Mouse (Mus musculus) E14TG2a.4 (cell line): ENCODE measurements around the gene Bola1.

Source experiments
- H3K27me3 ChIP-seq: 2 replicates; pipeline ENCODE4 v1.6.1; 2014; ENCODE audit warnings: low read length, control low read depth; ENCODE audit not compliant: insufficient read depth
- H3K36me3 ChIP-seq: 2 replicates; pipeline ENCODE4 v1.6.1; 2014; ENCODE audit warnings: low read length, control low read depth; ENCODE audit not compliant: insufficient read depth
- H3K4me1 ChIP-seq: replicated peaks from 2 replicates; pipeline ENCODE4 v1.6.1; 2014; ENCODE audit warnings: low read depth, low read length, control low read depth
- H3K4me3 ChIP-seq: replicated peaks from 2 replicates; pipeline ENCODE4 v1.5.1; 2014; ENCODE audit warnings: mild to moderate bottlenecking, low read length
- H3K9me3 ChIP-seq: 2 replicates; pipeline ENCODE4 v1.6.1; 2014; ENCODE audit warnings: low read length, control low read depth
- CTCF ChIP-seq: conservative IDR thresholded peaks from 2 replicates; pipeline ENCODE4 v1.5.1; 2014; ENCODE audit warnings: low read length
- NANOG ChIP-seq: IDR thresholded peaks from 2 replicates; pipeline ENCODE4 v1.6.1; 2014; ENCODE audit warnings: borderline replicate concordance, low read length, mixed read lengths
- POU5F1 ChIP-seq: IDR thresholded peaks from 2 replicates; pipeline ENCODE4 v1.6.1; 2014; ENCODE audit warnings: low read length, borderline replicate concordance

The Bola1 gene

DNA sequence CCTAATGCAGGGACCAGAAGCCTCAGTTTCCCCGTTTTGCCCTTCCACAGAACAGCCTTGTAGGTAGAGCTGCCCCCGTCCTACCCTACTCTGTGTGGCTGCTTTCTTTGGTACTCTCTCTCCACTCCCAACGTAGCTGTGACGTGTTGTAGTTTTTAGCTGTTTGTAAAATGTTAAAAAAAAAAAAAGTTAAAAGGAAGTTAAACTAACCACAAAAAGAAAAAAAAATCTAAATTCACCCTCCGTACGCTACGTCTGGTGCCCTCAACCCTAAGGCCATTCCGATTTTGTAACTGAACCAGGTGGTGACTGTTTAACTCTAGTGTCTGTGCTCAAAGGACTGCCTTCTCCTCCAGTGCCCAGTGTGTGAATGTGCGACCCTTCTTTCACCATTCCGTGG lies 24.5 kb downstream of the Bola1 start:
- Histone ChIP-seq H3K9me3 (no peaks in the 10 kb centered on the region), H3K27me3 (peaks cover 24% of the 10 kb centered on the region), H3K4me1 (peaks cover 47% of the 10 kb centered on the region), H3K36me3 (no peaks in the 10 kb centered on the region), H3K4me3 (no peak overlapping the region)
- no peak for TF ChIP-seq POU5F1
- TF ChIP-seq NANOG, result no peak
- no peak for TF ChIP-seq CTCF

DNA sequence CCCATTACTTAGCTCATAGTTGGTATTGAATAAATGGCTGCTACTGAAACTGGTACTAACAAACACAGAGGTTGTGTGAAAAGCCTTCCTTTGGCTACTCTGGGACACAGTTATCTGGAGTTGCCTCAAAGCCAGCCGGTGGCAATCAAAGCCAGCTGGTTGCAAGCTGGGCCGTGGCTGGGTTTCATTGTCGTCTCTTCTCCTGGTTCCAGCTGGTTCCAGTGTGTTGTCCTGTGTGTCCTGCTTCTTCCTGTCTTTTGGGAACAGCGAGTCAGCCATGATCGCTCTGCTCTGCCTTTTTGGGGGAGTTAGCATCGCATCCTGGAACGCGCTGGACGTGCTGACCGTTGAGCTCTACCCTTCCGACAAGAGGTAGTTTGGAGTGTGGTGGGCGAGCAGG lies 26.5 kb downstream of the Bola1 start:
- Histone ChIP-seq H3K4me3 (no peak overlapping the region), H3K36me3 (no peaks in the 10 kb centered on the region), H3K9me3 (no peaks in the 10 kb centered on the region), H3K27me3 (peaks cover 29% of the 10 kb centered on the region), H3K4me1 (peaks cover 42% of the 10 kb centered on the region)
- TF ChIP-seq CTCF, result no peak
- no peak for TF ChIP-seq NANOG
- no peak for TF ChIP-seq POU5F1

DNA sequence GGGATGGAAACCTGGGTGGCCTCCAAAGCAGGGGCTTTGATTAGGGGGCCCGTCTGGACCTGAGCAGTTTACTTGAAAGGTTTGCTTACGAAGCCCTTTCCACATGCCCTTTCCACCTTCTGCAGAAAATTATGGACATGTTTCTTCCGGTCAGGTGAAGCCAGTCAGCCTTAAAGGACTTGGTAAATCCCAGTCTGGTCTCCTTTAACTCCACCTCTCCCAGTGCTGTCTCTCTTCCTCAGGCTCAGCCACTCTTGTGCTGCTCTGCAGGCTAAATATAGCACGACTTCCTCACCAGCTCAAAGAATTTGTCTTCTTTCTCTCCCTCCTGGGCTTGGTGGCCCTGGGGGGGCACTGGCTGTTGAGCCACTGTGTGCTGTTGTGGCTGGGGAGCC lies 37.1 kb downstream of the Bola1 start:
- H3K36me3 ChIP-seq, result peaks cover 23% of the 10 kb centered on the region
- peaks cover 62% of the 10 kb centered on the region for H3K4me1 ChIP-seq
- TF ChIP-seq POU5F1 (no peak), NANOG (no peak), CTCF (no peak)
- H3K9me3 ChIP-seq, result no peaks in the 10 kb centered on the region
- H3K4me3 ChIP-seq, result peak overlapping the region; percentile 51; the same call in 1 of the 2 replicates
- H3K27me3 ChIP-seq, result peaks cover 46% of the 10 kb centered on the region

DNA sequence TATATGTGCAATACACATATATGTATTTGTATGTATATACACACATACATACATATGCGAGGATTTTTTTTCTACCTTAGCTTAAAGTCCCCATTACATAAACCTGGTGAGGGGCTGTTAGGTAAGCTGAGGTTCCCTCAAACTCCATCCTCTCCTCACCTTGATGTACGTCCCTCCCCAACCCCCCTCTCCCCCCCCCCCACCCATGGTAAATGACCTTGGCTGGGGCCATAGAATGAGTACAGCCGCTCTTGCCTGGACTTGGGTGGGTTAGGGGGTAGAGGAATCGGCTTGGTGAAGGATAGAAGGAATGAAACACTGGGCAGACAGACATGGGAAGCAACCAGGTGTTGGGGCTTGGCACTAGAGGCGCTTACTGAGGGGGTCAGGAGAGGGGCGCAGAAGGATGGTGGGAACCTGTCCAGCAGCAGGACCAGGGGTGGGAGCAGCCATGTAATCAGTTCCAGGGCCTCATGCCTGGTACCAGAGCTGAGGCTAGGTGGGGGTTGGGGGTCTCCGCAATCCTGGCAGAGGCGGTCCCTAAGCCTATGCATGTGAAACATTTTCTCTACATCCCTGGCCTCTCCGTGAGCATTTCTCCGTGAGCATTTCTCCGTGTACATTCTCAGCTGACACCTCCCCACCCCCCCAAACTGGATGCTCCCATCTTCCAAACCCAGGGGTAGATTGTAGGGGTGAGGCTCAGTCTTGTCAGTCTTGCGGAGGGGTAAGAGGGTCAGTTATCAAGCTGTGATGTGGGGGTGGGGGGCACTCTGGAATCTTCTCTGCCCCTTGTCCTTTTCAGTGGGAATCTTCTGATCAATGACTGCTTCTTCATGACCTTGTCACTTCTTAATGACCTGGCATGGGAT lies 37.8 kb downstream of the Bola1 start:
- Histone ChIP-seq H3K4me3 (peak overlapping the region; percentile 78), H3K4me1 (peaks cover 63% of the 10 kb centered on the region), H3K27me3 (peaks cover 45% of the 10 kb centered on the region), H3K9me3 (no peaks in the 10 kb centered on the region), H3K36me3 (peaks cover 30% of the 10 kb centered on the region)
- TF ChIP-seq NANOG (no peak), POU5F1 (no peak), CTCF (no peak)

DNA sequence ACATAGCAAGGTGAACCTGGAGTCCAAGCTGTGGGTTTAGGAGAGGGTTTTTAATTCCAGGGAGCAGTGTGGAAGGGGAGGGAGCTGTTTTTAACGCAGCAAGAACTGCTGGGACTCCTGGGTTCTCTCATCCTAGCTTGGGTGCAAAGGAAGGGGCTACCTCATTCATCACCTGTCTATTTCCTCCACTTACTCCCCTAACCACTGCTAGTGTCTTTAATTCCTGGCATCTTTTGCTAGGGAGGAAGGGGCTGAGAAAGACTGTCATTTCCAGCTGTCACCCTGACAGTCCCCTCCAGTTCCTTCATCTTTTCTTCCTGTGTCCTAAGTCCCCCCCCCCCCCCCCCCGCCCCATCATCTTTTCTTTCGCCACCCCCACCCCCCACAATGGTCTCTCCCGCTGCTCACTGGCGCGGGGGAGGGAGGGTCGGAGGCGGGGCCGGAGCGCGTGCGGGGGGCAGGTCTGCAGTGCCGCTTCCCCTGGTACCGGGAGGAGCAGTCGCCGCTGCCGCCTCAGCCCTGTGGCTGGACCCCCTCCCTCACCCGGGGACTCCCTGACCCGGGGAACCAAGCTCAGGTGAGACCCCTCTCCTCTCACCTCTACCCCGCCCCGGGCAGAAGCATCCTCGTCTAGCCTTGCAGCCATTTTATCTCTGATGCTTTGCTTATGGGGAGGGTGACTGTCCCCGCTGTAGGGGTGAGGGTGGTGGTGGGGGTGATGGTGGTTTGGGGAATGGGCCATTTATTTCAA lies 38.6 kb downstream of the Bola1 start, which contains the start of gene Sv2a:
Sv2a (plus strand) TSS at position 425 of the 751 bp plus-strand sequence.
- TF ChIP-seq NANOG (no peak), CTCF (no peak), POU5F1 (no peak)
- peaks cover 71% of the 10 kb centered on the region for H3K4me1 ChIP-seq
- peaks cover 39% of the 10 kb centered on the region for H3K27me3 ChIP-seq
- peaks cover 38% of the 10 kb centered on the region for H3K36me3 ChIP-seq
- H3K9me3 ChIP-seq, result no peaks in the 10 kb centered on the region
- H3K4me3 ChIP-seq, result peak within 1 kb of the TSS; percentile 78

DNA sequence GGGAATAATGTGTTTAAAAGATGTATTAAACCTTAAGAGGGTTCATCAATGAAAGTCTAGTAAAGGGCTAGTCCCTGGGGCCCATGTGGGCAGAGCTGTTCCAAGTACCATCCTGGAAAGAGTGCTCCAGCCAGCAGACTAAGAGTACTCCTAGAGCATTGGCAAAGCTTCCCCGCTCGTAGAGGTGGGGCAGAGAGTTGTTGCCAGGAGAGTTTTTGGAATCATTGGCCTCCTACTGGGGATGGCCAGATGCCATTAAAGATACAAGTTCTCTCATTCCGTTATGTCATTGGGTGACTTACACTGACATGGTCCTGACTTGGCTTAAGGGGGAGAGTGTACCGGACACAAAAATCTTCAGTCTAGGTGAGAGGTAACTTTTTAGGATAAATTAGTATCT lies 40.0 kb downstream of the Bola1 start:
- peaks cover 27% of the 10 kb centered on the region for H3K27me3 ChIP-seq
- no peaks in the 10 kb centered on the region for H3K9me3 ChIP-seq
- H3K4me3 ChIP-seq, result no peak overlapping the region
- TF ChIP-seq CTCF (no peak), NANOG (no peak)
- peaks cover 75% of the 10 kb centered on the region for H3K4me1 ChIP-seq
- H3K36me3 ChIP-seq, result peaks cover 51% of the 10 kb centered on the region

DNA sequence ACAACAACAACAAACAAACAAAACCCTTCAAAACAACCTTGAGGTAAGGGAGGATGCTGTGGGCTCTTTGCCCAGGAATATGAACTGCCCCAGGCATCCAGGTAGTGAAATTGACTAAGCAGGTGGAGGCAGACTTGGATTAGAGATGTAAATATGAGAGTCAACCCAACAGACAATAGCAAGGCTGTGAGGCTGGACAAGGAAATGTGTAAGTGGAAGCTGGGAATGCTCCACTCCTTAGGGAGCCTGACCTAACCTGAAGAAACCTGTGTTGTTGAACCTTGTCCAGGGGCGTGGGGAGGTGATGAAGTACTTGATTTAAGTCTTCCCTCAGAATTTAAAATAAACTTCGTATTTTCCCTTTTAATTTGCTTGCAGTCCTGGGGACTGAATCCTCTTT lies 40.6 kb downstream of the Bola1 start:
- peaks cover 76% of the 10 kb centered on the region for H3K4me1 ChIP-seq
- peaks cover 58% of the 10 kb centered on the region for H3K36me3 ChIP-seq
- peaks cover 20% of the 10 kb centered on the region for H3K27me3 ChIP-seq
- no peak for TF ChIP-seq CTCF
- TF ChIP-seq NANOG, result no peak
- no peak for TF ChIP-seq POU5F1
- no peak overlapping the region for H3K4me3 ChIP-seq
- H3K9me3 ChIP-seq, result no peaks in the 10 kb centered on the region

DNA sequence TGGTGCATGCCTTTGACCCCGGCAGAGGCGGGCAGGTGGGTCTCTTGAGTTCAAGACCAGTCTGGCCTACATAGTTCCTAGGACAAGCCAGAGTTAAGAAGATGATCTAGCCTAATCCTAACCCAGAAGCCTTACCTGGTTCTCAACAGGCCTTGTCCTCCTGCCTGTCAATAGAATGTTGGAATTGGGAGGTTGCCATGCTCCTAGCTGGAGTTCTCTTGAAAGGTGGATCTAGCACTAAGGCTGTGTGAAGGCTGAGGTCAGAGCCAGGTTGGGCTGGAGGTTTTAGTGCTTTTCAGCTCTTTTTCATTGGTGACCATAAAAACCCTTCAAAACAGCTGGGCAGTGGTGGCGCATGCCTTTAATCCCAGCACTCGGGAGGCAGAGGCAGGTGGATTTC lies 41.1 kb downstream of the Bola1 start:
- Histone ChIP-seq H3K4me1 (peaks cover 77% of the 10 kb centered on the region), H3K9me3 (no peaks in the 10 kb centered on the region), H3K4me3 (no peak overlapping the region), H3K36me3 (peaks cover 62% of the 10 kb centered on the region), H3K27me3 (peaks cover 16% of the 10 kb centered on the region)
- no peak for TF ChIP-seq CTCF
- TF ChIP-seq POU5F1, result no peak
- no peak for TF ChIP-seq NANOG
